Mouse (Mus musculus) regulatory T cell (primary cell): ENCODE data around the gene Olfr165.

Source experiments
- in situ Hi-C: fragments of 300-600 bp; cut with MboI, MseI; formaldehyde crosslinking; loops from one replicate; pipeline ENCODE4 v1.15.1; 2025; ENCODE audit warnings: high pct_unique_total_duplicates

Olfr165 gene

GRCm38 (mm10) chr16:19423034-19423433, at the start of gene Olfr165:
Gene Olfr165 (minus strand): TSS chr16:19423134.
- in situ Hi-C loops: no loop called here

GRCm38 (mm10) chr16:19464365-19464764, 41.4 kb upstream of the Olfr165 start:
- in situ Hi-C loops: no loop called here

- in situ Hi-C loops: loop anchor here (5.0 kb wide), 1 partner anchor 66 kb away; no protein-coding TSS in a partner anchor
These were observed 35.8 kb upstream of the Olfr165 start for GRCm38 (mm10) chr16:19458741-19459140.

GRCm38 (mm10) chr16:19387984-19388383, 35.0 kb downstream of the Olfr165 start:
- in situ Hi-C loops: no loop called here
